Mouse (Mus musculus) limb, embryonic 14.5 days (tissue): ENCODE measurements around the gene Cts8. TPM values are rescaled to one million over a fixed set of nuclear protein-coding genes. Genes with fewer than 3 reads are reported as not detected.
A peak's percentile ranks its signal among the peaks of the same experiment; 100 is the strongest.

ENCODE experiments used
- ATAC-seq: fragments of 200-750 bp; cut with Nextera tagmentation; 2 replicates; pipeline ENCODE4 v1.8.0; 2017; ENCODE audit warnings: low read depth, moderate number of reproducible peaks, moderate TSS enrichment; ENCODE audit not compliant: low FRiP score
- DNase-seq: peaks from one replicate; pipeline ENCODE4 v3.0.0-alpha.2; 2015; ENCODE audit warnings: low spot score
- H3K27ac ChIP-seq: fragments of 300-500 bp; sonication (generic); replicated peaks from 2 replicates; pipeline ENCODE4 v1.5.1; 2014; ENCODE audit warnings: low read depth, mild to moderate bottlenecking, low read length, moderate library complexity, mixed read lengths
- H3K27me3 ChIP-seq: fragments of 300-500 bp; sonication (generic); 2 replicates; pipeline ENCODE4 v1.6.1; 2014; ENCODE audit warnings: low read length, mixed read lengths; ENCODE audit not compliant: control insufficient read depth, insufficient read depth
- H3K36me3 ChIP-seq: fragments of 300-500 bp; sonication (generic); 2 replicates; pipeline ENCODE4 v1.6.1; 2014; ENCODE audit warnings: mild to moderate bottlenecking, low read length, moderate library complexity, mixed read lengths; ENCODE audit not compliant: control insufficient read depth, insufficient read depth
- H3K4me1 ChIP-seq: fragments of 300-500 bp; sonication (generic); 2 replicates; pipeline ENCODE4 v1.6.1; 2014; ENCODE audit warnings: antibody characterized with exemption, low read length, mixed read lengths; ENCODE audit not compliant: control insufficient read depth, insufficient read depth
- H3K4me2 ChIP-seq: fragments of 300-500 bp; sonication (generic); replicated peaks from 2 replicates; pipeline ENCODE4 v1.6.1; 2014; ENCODE audit warnings: low read depth, mild to moderate bottlenecking, low read length, moderate library complexity; ENCODE audit not compliant: severe bottlenecking
- H3K4me3 ChIP-seq: fragments of 300-500 bp; sonication (generic); replicated peaks from 2 replicates; pipeline ENCODE4 v1.5.1; 2014; ENCODE audit warnings: low read length
- H3K9ac ChIP-seq: fragments of 300-500 bp; sonication (generic); 2 replicates; pipeline ENCODE4 v1.6.1; 2014; ENCODE audit warnings: mild to moderate bottlenecking, low read depth, low read length, moderate library complexity; ENCODE audit not compliant: severe bottlenecking
- H3K9me3 ChIP-seq: fragments of 300-500 bp; sonication (generic); 2 replicates; pipeline ENCODE4 v1.6.1; 2016; ENCODE audit warnings: low read length; ENCODE audit not compliant: control insufficient read depth
- POLR2A ChIP-seq: fragments of 200-500 bp; IDR thresholded peaks from 2 replicates; pipeline ENCODE4 v1.8.0; 2012; ENCODE audit warnings: inconsistent platforms, mild to moderate bottlenecking, moderate library complexity, borderline replicate concordance; ENCODE audit not compliant: insufficient read depth, insufficient read length; ENCODE audit errors: extremely low read depth
- WGBS: fragments of 180-500 bp; shearing (Covaris S2); extraction: QIAGEN DNeasy Blood & Tissue Kit; methylation state at CpG from one replicate; pipeline ENCODE4 v1.1.7; 2014; 5-methylcytosine and 5-hydroxymethylcytosine counted together
- polyA plus RNA-seq, 2 experiments: library from polyadenylated mRNA; depleted of rRNA in 1 of 2; stranded (reverse) in 1 of 2; unstranded in 1 of 2; fragments of >200 nt; fragmentation: Nextera tagmentation in 1 of 2; extraction: Ambion mirVana in 1 of 2; gene quantifications; 2 replicates each; pipeline versions ENCODE4 v1.2.1 to v1.2.3; 2012 to 2014

The Cts8 gene
- polyA plus RNA-seq (2012; rRNA removed) (not detected in 2 replicates), polyA plus RNA-seq (2014; fragmentation: Nextera tagmentation; extraction: Ambion mirVana) (not detected in 2 replicates)

DNA sequence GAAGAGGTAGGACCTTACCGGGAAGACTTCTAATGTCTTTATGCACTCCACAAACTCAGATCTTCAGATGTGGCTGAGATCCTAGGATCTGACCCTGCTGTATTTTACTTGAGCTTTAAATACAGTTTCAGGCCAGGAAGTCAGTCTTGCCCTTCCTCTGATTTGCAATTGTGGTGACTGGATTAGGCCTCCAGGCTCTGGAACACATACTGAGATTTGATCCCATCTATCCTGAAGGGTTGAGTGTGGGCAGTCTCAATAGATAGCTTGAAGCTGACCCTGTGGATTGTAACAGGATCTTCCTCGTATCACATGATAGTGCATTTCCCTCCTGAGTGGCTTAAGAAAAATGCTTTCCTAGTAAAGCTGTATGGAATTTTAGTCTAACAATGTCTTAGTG lies at the start of gene Cts8:
Cts8 (minus strand) TSS at position 101 of the 400 bp plus-strand sequence.
- Histone ChIP-seq H3K4me1 (no peaks in the 10 kb centered on the region), H3K4me3 (no peak within 1 kb of the TSS), H3K27me3 (no peaks in the 10 kb centered on the region), H3K27ac (no peak within 1 kb of the TSS), H3K4me2 (no peak within 1 kb of the TSS), H3K36me3 (no peaks in the 10 kb centered on the region), H3K9me3 (no peaks in the 10 kb centered on the region), H3K9ac (no peak within 1 kb of the TSS)
- ATAC-seq, result no peak
- no peak for DNase-seq
- TF ChIP-seq POLR2A, result no peak
- 93% methylated on average over 2 of the region's 2 CpGs for WGBS

- DNase-seq (no peak), ATAC-seq (no peak)
- Histone ChIP-seq H3K27ac (no peak within 1 kb of the TSS), H3K27me3 (no peaks in the 10 kb centered on the region), H3K9ac (no peak within 1 kb of the TSS), H3K36me3 (no peaks in the 10 kb centered on the region), H3K4me3 (no peak within 1 kb of the TSS), H3K9me3 (no peaks in the 10 kb centered on the region), H3K4me1 (no peaks in the 10 kb centered on the region), H3K4me2 (no peak within 1 kb of the TSS)
- WGBS, result 77% methylated on average over 2 of the region's 2 CpGs
- TF ChIP-seq POLR2A, result no peak
Observed at GRCm38 (mm10) chr13:61288739-61289138, 33.6 kb upstream of the Cts8 start, which contains the start of gene Gm49398. Gm49398 (minus strand) TSS chr13:61288839.

DNA sequence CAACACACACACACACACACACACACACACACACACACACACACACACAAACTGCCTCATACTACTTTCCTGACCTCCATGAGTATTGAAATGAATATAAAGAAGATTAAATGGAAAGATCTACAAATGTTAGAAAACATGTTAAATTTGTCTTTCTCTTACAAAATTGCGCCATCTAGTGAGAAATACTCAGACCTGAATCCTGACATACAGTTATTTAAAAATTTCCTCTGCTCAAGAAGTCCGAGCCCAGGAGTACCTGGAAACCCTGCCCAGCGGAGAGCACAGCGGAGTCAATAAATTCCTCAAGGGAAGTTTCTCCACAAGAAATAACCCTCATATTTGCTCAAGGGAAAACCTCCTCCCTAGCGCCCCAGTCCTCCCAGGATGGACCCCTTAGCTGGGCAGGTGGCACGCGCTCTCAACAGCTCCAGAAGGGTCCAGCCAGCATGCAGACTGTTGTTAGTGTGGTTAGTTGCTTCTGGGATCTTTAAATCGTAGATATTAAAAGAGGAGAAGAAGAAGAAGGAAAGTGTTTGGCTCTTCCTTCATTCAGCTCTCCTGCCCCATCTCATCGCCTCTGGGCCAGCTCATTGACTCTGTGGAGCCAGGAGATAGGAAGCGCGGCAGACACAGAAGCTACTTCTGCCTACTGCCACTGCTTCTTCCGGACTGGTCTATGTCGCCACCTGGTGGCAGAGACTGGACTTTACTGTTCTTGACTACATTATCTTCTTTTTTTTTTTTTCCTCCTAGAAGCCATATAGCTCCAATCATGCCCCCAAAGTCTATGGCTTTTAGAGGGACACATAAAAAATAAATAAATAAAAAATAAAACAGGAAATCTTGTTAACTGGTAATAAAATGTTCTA lies 13.8 kb downstream of the Cts8 start:
- no peaks in the 10 kb centered on the region for H3K27me3 ChIP-seq
- H3K4me2 ChIP-seq, result no peak overlapping the region
- WGBS, result 55% methylated on average over 13 of the region's 13 CpGs
- H3K36me3 ChIP-seq, result no peaks in the 10 kb centered on the region
- H3K9me3 ChIP-seq, result no peaks in the 10 kb centered on the region
- no peak overlapping the region for H3K27ac ChIP-seq
- no peak overlapping the region for H3K4me3 ChIP-seq
- no peak for ATAC-seq
- peak; percentile 18 for DNase-seq
- no peak overlapping the region for H3K9ac ChIP-seq
- no peak for TF ChIP-seq POLR2A
- no peaks in the 10 kb centered on the region for H3K4me1 ChIP-seq

DNA sequence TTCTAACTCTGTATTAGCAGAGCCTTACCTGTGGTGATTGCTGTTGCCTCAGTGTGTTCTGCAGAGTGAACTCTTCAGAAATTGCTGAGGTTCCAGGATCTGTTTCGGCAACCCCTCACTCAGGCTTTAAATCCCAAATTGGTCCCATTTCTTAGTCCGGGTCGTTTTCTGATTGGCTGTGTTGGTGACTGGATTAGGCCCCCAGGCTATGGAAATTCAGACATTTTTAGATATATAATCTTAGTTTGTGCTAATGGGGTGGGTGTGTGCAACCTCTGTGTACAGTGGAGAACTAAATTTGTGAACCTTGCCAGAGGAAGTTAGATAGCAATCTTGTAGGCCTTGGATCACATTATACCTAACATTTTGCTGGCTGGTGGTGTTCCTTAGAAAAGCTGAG lies 51.8 kb downstream of the Cts8 start, which contains the start of gene Cts6:
Cts6 (minus strand) TSS at position 101 of the 400 bp plus-strand sequence.
- ATAC-seq (no peak), DNase-seq (no peak)
- Histone ChIP-seq H3K4me3 (no peak within 1 kb of the TSS), H3K4me2 (no peak within 1 kb of the TSS), H3K9ac (no peak within 1 kb of the TSS), H3K27ac (no peak within 1 kb of the TSS), H3K36me3 (no peaks in the 10 kb centered on the region), H3K4me1 (no peaks in the 10 kb centered on the region), H3K27me3 (no peaks in the 10 kb centered on the region), H3K9me3 (peaks cover 17% of the 10 kb centered on the region; the same call in 1 of the 2 replicates)
- 90% methylated on average over 3 of the region's 3 CpGs for WGBS
- TF ChIP-seq POLR2A, result no peak

Other genes starting within 250 kb of the Cts8 start
- 1.1 and 1.3 TPM in 2 replicates for gene Ctsj, start 249.4 kb downstream of the Cts8 start, polyA plus RNA-seq (2012; rRNA removed)
- gene Ctsj, start 249.4 kb downstream of the Cts8 start, polyA plus RNA-seq (2014; fragmentation: Nextera tagmentation; extraction: Ambion mirVana), result not detected in 2 replicates
- not detected in 2 replicates for gene Ctsq, start 214.7 kb downstream of the Cts8 start, polyA plus RNA-seq (2012; rRNA removed)
- gene Ctsq, start 214.7 kb downstream of the Cts8 start, polyA plus RNA-seq (2014; fragmentation: Nextera tagmentation; extraction: Ambion mirVana), result not detected in 2 replicates
- gene Ctsr, start 91.1 kb downstream of the Cts8 start, polyA plus RNA-seq (2012; rRNA removed), result 0.06 and 0.16 TPM in 2 replicates
- not detected in 2 replicates for gene Ctsr, start 91.1 kb downstream of the Cts8 start, polyA plus RNA-seq (2014; fragmentation: Nextera tagmentation; extraction: Ambion mirVana)
- not detected in 2 replicates for gene Cts6, start 51.9 kb downstream of the Cts8 start, polyA plus RNA-seq (2012; rRNA removed)
- gene Cts6, start 51.9 kb downstream of the Cts8 start, polyA plus RNA-seq (2014; fragmentation: Nextera tagmentation; extraction: Ambion mirVana), result not detected in 2 replicates
- not detected in 2 replicates for gene Gm49398, start 33.5 kb upstream of the Cts8 start, polyA plus RNA-seq (2012; rRNA removed)
- not detected in 2 replicates for gene Gm49398, start 33.5 kb upstream of the Cts8 start, polyA plus RNA-seq (2014; fragmentation: Nextera tagmentation; extraction: Ambion mirVana)
- gene Cts7, start 102.8 kb upstream of the Cts8 start, polyA plus RNA-seq (2012; rRNA removed), result not detected in 2 replicates
- not detected in 2 replicates for gene Cts7, start 102.8 kb upstream of the Cts8 start, polyA plus RNA-seq (2014; fragmentation: Nextera tagmentation; extraction: Ambion mirVana)